Mouse (Mus musculus) cortical plate, adult 2 months (tissue): ENCODE results near the gene Spata16. TPM values are rescaled to one million over a fixed set of nuclear protein-coding genes. Genes with fewer than 3 reads are reported as not detected.
A peak's percentile ranks its signal among the peaks of the same experiment; 100 is the strongest.

Experiments
- H3K27ac ChIP-seq: fragments of 200-500 bp; 2 replicates; pipeline ENCODE4 v1.5.1; 2012; ENCODE audit warnings: low read length, control low read depth, inconsistent platforms; ENCODE audit not compliant: insufficient read depth
- H3K4me1 ChIP-seq: fragments of 200-500 bp; 2 replicates; pipeline ENCODE4 v1.6.1; 2011; ENCODE audit warnings: low read length; ENCODE audit not compliant: control insufficient read depth, insufficient read depth
- H3K4me3 ChIP-seq: fragments of 200-500 bp; 2 replicates; pipeline ENCODE4 v1.5.1; 2011; ENCODE audit warnings: mild to moderate bottlenecking, low read length, control low read depth; ENCODE audit not compliant: insufficient read depth
- CTCF ChIP-seq: fragments of 200-500 bp; IDR thresholded peaks from 2 replicates; pipeline ENCODE4 v1.5.1; 2011; ENCODE audit warnings: mild to moderate bottlenecking, control low read depth, low read length; ENCODE audit not compliant: insufficient read depth; ENCODE audit errors: extremely low read depth
- POLR2A ChIP-seq: fragments of 200-500 bp; IDR thresholded peaks from 2 replicates; pipeline ENCODE4 v1.6.1; 2011; ENCODE audit warnings: mild to moderate bottlenecking, low read length, control low read depth; ENCODE audit not compliant: insufficient read depth; ENCODE audit errors: extremely low read depth
- polyA plus RNA-seq: library from polyadenylated mRNA; depleted of rRNA; stranded (reverse); fragments of >200 nt; gene quantifications from 2 replicates; pipeline ENCODE4 v1.2.3, GENCODE M21; 2012

Gene Spata16
- polyA plus RNA-seq, 1 experiment: not detected

DNA sequence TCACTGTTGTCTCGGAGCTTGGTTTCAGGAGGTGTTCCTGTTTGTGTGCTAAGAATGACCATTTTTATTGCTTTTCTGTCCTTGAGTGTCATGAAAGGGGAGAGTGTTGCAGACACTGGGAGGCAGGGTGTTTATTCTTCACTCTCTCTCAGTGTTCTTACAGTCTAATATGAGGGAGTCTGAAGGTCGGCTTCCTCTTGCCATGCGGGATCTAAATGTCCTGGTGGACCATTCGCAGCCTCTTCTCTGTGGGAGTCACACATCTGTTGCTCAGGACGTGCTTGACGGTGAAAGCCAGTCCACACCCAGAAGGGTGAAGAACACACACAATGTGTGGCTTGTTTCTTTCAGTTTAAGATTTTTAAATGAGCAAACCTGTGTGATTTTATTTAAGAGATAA, 90.1 kb downstream of the Spata16 start:
- no peak overlapping the region for H3K4me3 ChIP-seq
- TF ChIP-seq CTCF (no peak), POLR2A (no peak)
- H3K27ac ChIP-seq: no peak overlapping the region
- H3K4me1 ChIP-seq: no peaks in the 10 kb centered on the region

DNA sequence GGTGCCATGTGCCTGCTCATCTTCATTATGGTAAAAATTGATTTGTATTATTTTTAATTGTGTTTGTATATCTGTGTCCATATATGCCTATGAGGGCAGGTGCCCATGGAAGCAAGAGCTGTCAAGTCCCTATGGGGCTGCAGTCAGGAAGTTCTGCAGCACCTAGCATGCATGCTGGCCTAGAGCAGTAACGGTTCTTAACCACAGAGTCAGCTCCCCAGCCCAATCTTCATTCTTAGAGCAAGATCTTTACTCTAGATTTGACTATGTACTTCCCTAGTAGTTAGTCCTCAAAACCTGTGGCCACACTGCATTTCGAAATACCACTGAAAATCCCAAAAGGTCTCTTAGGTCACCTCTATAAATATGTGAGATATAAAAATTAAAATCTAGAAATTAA, 113.1 kb downstream of the Spata16 start:
- Histone ChIP-seq H3K4me1 (no peaks in the 10 kb centered on the region), H3K27ac (no peak overlapping the region), H3K4me3 (no peak overlapping the region)
- no peak for TF ChIP-seq POLR2A
- no peak for TF ChIP-seq CTCF

DNA sequence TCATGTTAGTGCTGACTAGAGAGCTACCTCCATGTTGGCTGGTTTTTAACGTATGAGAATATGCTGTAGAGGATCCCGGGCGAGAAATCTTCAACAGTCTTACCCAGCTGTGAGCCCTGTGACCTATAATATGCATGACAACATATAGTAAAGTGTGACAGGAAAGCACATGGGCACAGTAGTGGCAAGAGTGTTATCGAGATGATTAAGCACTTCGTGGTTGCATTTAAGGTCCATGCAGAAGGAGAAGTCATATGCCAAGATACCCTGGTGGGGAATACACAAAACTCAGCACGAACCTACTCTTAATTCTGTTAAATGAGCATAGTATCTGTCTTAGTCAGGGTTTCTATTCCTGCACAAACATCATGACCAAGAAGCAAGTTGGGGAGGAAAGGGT, 115.0 kb downstream of the Spata16 start:
- TF ChIP-seq CTCF: no peak
- no peak for TF ChIP-seq POLR2A
- H3K4me3 ChIP-seq: no peak overlapping the region
- no peak overlapping the region for H3K27ac ChIP-seq
- no peaks in the 10 kb centered on the region for H3K4me1 ChIP-seq

DNA sequence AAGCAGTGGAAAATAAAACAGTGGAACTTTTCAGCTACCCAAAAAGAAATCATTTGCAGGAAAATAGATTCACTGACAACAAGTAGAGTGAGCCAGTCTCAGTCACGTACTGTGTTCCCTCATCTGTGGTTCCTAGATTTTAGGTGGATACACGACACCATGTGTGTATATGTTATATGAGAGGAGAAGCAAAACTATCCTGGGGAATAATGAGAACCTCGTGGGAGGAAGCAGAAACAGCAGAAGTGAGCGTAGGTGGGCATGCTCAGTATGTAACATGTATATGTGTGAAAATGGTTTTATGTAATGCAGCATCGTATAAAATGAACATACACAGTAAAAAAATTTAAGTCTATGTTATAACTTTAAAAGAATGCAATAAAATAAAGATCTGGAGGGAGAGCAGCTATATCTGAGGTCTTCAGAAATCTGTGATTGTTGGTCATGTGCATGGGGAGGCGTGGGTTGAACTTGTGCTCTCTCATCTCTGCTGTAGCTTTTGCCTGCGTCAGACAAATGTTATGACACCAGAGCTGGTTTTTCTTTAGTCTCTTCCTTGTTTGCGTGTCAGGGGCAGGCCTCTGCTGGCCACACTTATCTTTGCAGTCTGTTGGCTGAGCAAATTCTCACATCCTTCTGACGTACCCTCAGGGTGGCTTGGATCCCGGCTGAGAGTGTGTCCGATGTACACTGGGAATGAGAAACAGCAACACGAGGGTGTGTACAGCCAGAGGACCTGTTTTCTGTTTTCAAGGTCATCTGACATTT, 156.1 kb downstream of the Spata16 start:
- Histone ChIP-seq H3K4me3 (no peak overlapping the region), H3K4me1 (peaks cover 2% of the 10 kb centered on the region; the same call in 1 of the 2 replicates), H3K27ac (no peak overlapping the region)
- TF ChIP-seq POLR2A (no peak), CTCF (0 out of 2 replicates have a peak, but pooled peaks have one; percentile 10)

DNA sequence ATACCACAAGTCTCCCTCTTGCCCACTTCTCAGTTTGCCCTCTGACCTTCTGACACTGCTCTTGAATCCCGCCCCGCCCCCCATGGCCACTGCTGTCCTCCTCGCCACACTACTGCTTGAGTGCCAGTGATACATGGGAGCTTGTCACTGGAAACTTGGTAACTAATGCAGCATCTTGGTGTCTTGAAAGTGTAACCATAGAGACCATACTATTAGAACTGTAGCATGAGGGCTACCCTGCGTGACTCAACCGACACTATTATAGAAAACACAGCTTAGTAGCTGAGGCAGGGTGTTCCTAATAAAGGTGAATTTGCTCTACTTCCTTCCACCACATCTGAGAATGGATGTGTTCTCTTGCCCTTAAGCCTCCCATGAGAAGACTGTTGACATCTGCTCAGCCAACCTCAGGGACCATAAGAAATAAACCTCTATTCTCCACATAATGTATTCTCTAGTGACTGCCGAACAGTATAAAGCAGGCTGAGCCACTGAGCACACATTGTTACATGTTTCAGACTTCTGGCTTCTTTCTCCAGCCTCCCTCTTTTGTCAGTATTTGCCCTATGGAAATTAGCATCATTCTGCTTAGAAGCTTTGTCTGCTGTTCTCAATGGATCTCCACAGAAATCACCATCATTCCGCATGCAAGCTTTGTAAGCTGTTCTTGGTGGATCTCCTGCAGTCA, 158.6 kb downstream of the Spata16 start:
- no peak for TF ChIP-seq POLR2A
- no peak for TF ChIP-seq CTCF
- Histone ChIP-seq H3K27ac (no peak overlapping the region), H3K4me1 (peaks cover 2% of the 10 kb centered on the region; the same call in 1 of the 2 replicates), H3K4me3 (no peak overlapping the region)

DNA sequence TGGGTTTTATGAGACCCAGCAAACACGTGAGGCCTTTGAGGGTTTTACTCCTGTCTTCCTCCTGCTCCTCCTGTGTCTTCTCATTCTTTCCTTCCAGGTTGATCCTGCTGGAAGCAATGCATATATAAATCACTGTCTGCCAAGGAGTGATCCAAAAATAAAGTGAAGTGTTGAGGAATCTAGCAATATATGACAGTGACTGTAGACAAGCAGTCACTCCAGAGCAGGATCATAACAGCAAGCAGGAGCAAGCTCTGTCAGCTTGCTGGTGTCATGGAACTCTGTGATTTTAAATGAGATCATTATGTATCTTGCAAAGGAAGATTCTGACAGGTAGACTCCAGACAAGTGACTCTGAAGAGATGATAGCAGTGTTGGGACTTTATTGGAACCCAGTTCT, 159.5 kb downstream of the Spata16 start:
- Histone ChIP-seq H3K27ac (no peak overlapping the region), H3K4me1 (peaks cover 2% of the 10 kb centered on the region; the same call in 1 of the 2 replicates), H3K4me3 (no peak overlapping the region)
- TF ChIP-seq CTCF (no peak), POLR2A (no peak)

DNA sequence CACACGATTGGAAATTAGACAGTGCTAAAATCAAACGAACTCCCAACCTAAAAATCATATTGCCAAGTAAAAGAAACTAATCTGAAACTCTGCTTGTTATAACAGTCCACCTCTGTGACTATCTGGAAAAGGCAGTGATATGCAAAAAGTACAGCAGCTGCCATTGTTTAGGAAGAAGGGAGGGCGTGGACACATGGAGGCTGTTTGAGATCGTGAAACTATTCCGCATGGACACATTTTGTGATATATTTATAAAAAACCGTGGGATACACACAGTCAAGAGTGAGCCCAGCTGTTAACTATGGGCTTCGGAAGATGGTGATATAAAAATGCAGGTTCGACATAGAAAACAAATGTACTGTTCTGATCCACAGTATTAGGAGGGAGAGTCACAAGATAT, 176.9 kb downstream of the Spata16 start:
- no peak overlapping the region for H3K4me3 ChIP-seq
- no peak overlapping the region for H3K27ac ChIP-seq
- no peak for TF ChIP-seq POLR2A
- no peak for TF ChIP-seq CTCF
- peaks cover 2% of the 10 kb centered on the region; the same call in 1 of the 2 replicates for H3K4me1 ChIP-seq

DNA sequence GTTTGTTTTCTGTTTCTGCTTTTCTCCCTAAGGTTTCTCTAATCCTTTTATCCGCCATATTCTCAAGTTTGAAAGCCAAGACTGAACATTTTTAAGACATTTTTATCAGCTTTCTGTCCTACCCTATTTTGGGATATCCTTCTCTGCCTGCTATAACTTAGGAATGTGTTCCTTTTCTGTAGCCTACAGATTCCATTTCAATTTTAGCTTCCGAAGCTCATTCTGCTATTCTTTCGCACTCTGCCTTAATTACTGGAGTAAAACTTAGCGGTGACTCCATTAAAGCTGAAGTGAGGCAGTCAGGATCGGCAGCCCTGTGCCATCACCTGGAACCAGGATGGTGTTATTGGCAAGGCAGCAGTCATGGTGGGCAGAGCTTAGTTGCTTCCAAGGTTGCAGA, 178.3 kb downstream of the Spata16 start:
- TF ChIP-seq POLR2A (no peak), CTCF (no peak)

DNA sequence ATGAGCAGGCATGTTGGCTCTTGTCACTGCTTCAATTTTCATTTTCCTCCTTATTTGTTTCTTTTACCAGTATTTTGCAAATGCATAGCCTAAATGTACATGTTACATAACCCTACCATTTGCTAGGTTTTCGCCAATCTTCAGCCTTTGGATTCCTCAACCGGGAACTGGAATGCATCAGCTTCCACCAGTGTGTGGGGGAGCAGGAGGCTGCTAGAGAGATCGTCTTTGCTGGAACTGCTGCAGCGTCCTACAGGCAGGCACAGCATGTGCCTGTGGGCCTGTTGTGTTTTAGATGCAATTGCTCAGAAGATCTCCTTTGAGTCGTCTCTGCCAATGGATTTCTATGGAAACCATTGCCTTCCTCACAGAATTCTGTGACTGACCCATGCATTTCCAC, 182.0 kb downstream of the Spata16 start:
- Histone ChIP-seq H3K4me1 (peaks cover 2% of the 10 kb centered on the region; the same call in 1 of the 2 replicates), H3K27ac (no peak overlapping the region), H3K4me3 (no peak overlapping the region)
- no peak for TF ChIP-seq CTCF
- TF ChIP-seq POLR2A: no peak

More for the DNA sequence above, 178.3 kb downstream of the Spata16 start:
- Histone ChIP-seq H3K4me3 (no peak overlapping the region), H3K4me1 (peaks cover 2% of the 10 kb centered on the region; the same call in 1 of the 2 replicates), H3K27ac (no peak overlapping the region)
